ENCODE assay signal across 22 mouse cellular contexts in genomic region chrX:20573927-20574326, GRCm38 (mm10). TPM values are rescaled to one million over a fixed set of nuclear protein-coding genes. Genes with fewer than 3 reads are reported as not detected.
DNase-seq lines count a peak whose midpoint lies in the region; ATAC-seq and TF ChIP-seq lines count a peak whose summit lies in the region.
"Had no signal": no experiment of that assay in that cellular context is flagged by ENCODE, and none has a peak within 500 bp of the region (broad histone marks: within the 10 kb centered on the region; RNA-seq: fewer than 3 reads in every experiment).

No protein-coding gene starts in this region.

- H3K4me1 ChIP-seq in MEL (ENCODE audit: control insufficient read depth in 1 of 2, insufficient read depth in 2 of 2, low read length in 2 of 2), result peaks cover 0 to 21% of the 10 kb centered on the region in 2 experiments; a peak in 2 of 4 replicates
- H3K4me1 ChIP-seq in liver, embryonic 11.5 days (replicated peaks; ENCODE audit: control insufficient read depth, insufficient read depth, low read length), result peaks cover 7% of the 10 kb centered on the region
- H3K4me1 ChIP-seq: embryonic facial prominence, embryonic 10.5 days; embryonic facial prominence, embryonic 12.5 days; forebrain, embryonic 13.5 days; forebrain, embryonic 15.5 days had no signal

- no peaks in the 10 kb centered on the region for H3K79me2 ChIP-seq in MEL (ENCODE audit: control insufficient read depth, insufficient read depth, low read length, poor library complexity)

- no peak overlapping the region for H3K9ac ChIP-seq in MEL (ENCODE audit: control insufficient read depth, low read depth, low read length, poor library complexity, severe bottlenecking)
- no peak overlapping the region for H3K9ac ChIP-seq in liver, embryonic 11.5 days (ENCODE audit: low read depth, low read length)
- H3K9ac ChIP-seq: embryonic facial prominence, embryonic 12.5 days; forebrain, embryonic 13.5 days; forebrain, embryonic 15.5 days; forebrain, postnatal 0 days had no signal

- WGBS in liver, embryonic 11.5 days, result 64% methylated on average over 4 of the region's 4 CpGs

- peak; percentile 43; the same call in 1 of the 2 replicates for ATAC-seq in megakaryocyte, adult 5-6 weeks (ENCODE audit: poor library complexity, severe bottlenecking)
- no peak for ATAC-seq in liver, embryonic 11.5 days (replicated peaks; ENCODE audit: low FRiP score)
- ATAC-seq: CD4-positive, CD25-positive, alpha-beta regulatory T cell, adult 4 months; forebrain, embryonic 13.5 days; forebrain, embryonic 15.5 days; forebrain, postnatal 0 days had no signal

- TF ChIP-seq POLR2A in MEL (IDR thresholded peaks at IDR 0.05; ENCODE audit: control insufficient read depth in 1 of 2, insufficient read depth in 1 of 2, low read depth in 1 of 2, low read length in 2 of 2, poor library complexity in 1 of 2), result no peak

- no peaks in the 10 kb centered on the region for H3K27me3 ChIP-seq in MEL (ENCODE audit: control insufficient read depth in 1 of 2, insufficient read depth in 2 of 2, low read length in 2 of 2)
- H3K27me3 ChIP-seq in liver, embryonic 11.5 days (replicated peaks; ENCODE audit: control insufficient read depth, insufficient read depth, low read length), result no peaks in the 10 kb centered on the region
- H3K27me3 ChIP-seq: CH12.LX; embryonic facial prominence, embryonic 12.5 days; forebrain, embryonic 13.5 days; forebrain, embryonic 15.5 days had no signal

- no peak for TF ChIP-seq RAD21 in MEL (IDR thresholded peaks at IDR 0.05; ENCODE audit: low read depth, low read length)

- no peak for TF ChIP-seq CTCF in MEL (IDR thresholded peaks at IDR 0.05 in 2 of 3, conservative IDR thresholded peaks at IDR 0.05 in 1 of 3; ENCODE audit: control insufficient read depth in 1 of 3, insufficient read depth in 1 of 3, low read depth in 2 of 3, low read length in 3 of 3, poor library complexity in 1 of 3, severe bottlenecking in 1 of 3)

- DNase-seq in 416B (ENCODE audit: low read depth), result peak; percentile 56
- DNase-seq in MEL (ENCODE audit: low read depth, low spot score), result peak; percentile 21
- DNase-seq in spleen, adult 12 weeks (ENCODE audit: low spot score), result no peak
- no peak for DNase-seq in adrenal gland, postnatal 14 days
- no peak for DNase-seq in liver, embryonic 11.5 days (ENCODE audit: low spot score)
- DNase-seq: adrenal gland, adult 2 months; adrenal gland, postnatal 10 days; adrenal gland, postnatal 36 days; cerebellum, adult 11-12 months; cerebellum, adult 2 months; cerebellum, adult 9-10 months; cerebellum, postnatal 10 days; cerebellum, postnatal 25 days; forebrain, postnatal 0 days had no signal

- no peak overlapping the region for H3K27ac ChIP-seq in MEL (ENCODE audit: control insufficient read depth, low read depth, low read length)
- no peak overlapping the region for H3K27ac ChIP-seq in liver, embryonic 11.5 days (ENCODE audit: low read depth, low read length)
- H3K27ac ChIP-seq: embryonic facial prominence, embryonic 10.5 days; embryonic facial prominence, embryonic 12.5 days; forebrain, embryonic 13.5 days; forebrain, embryonic 15.5 days had no signal

- H3K9me3 ChIP-seq in MEL (replicated peaks; ENCODE audit: insufficient read depth, low read length), result no peaks in the 10 kb centered on the region
- no peaks in the 10 kb centered on the region for H3K9me3 ChIP-seq in liver, embryonic 11.5 days (ENCODE audit: control insufficient read depth, low read length)
- H3K9me3 ChIP-seq: embryonic facial prominence, embryonic 10.5 days; embryonic facial prominence, embryonic 12.5 days; forebrain, embryonic 13.5 days; forebrain, embryonic 15.5 days; G1E had no signal

- no peak overlapping the region for H3K4me2 ChIP-seq in liver, embryonic 11.5 days
- H3K4me2 ChIP-seq: embryonic facial prominence, embryonic 12.5 days; forebrain, embryonic 13.5 days; forebrain, embryonic 15.5 days had no signal

- no peak for TF ChIP-seq EP300 in MEL (IDR thresholded peaks at IDR 0.05; ENCODE audit: low read depth in 1 of 2, low read length in 2 of 2)

- no peak overlapping the region for H3K4me3 ChIP-seq in MEL (ENCODE audit: control insufficient read depth in 1 of 2, insufficient read depth in 1 of 2, low read depth in 2 of 2, low read length in 2 of 2)
- H3K4me3 ChIP-seq in liver, embryonic 11.5 days (ENCODE audit: low read depth, low read length), result no peak overlapping the region
- H3K4me3 ChIP-seq: embryonic facial prominence, embryonic 10.5 days; embryonic facial prominence, embryonic 12.5 days; forebrain, embryonic 13.5 days; forebrain, embryonic 15.5 days had no signal

- H3K36me3 ChIP-seq in MEL (ENCODE audit: control insufficient read depth in 1 of 2, insufficient read depth in 2 of 2, low read length in 2 of 2), result peaks cover 0 to 14% of the 10 kb centered on the region in 2 experiments; a peak in 2 of 4 replicates
- H3K36me3 ChIP-seq in liver, embryonic 11.5 days (ENCODE audit: control insufficient read depth, insufficient read depth, low read length), result no peaks in the 10 kb centered on the region
- H3K36me3 ChIP-seq: embryonic facial prominence, embryonic 10.5 days; embryonic facial prominence, embryonic 12.5 days; forebrain, embryonic 15.5 days; G1E had no signal

TF ChIP-seq in MEL, 35 proteins besides CTCF, POLR2A, EP300 and RAD21:
- TF ChIP-seq ZC3H11A (IDR thresholded peaks at IDR 0.05; ENCODE audit: low read depth, low read length), result no peak
- no peak for TF ChIP-seq HCFC1 (IDR thresholded peaks at IDR 0.05; ENCODE audit: low read depth, low read length)
- no peak for TF ChIP-seq GATA1 (IDR thresholded peaks at IDR 0.05; ENCODE audit: low read depth, low read length)
- TF ChIP-seq ELF1 (IDR thresholded peaks at IDR 0.05; ENCODE audit: low read depth, low read length), result no peak
- TF ChIP-seq POLR2AphosphoS2 (IDR thresholded peaks at IDR 0.05; ENCODE audit: low read length), result no peak
- no peak for TF ChIP-seq SMC3 (IDR thresholded peaks at IDR 0.05; ENCODE audit: low read depth, low read length)
- TF ChIP-seq ETS1 (IDR thresholded peaks at IDR 0.05; ENCODE audit: low read depth, low read length), result no peak
- no peak for TF ChIP-seq TCF12 (IDR thresholded peaks at IDR 0.05; ENCODE audit: low read depth, low read length)
- TF ChIP-seq TAL1 (IDR thresholded peaks at IDR 0.05; ENCODE audit: low read length), result no peak
- no peak for TF ChIP-seq ZMIZ1 (IDR thresholded peaks at IDR 0.05; ENCODE audit: low read depth, low read length)
- TF ChIP-seq ZKSCAN1 (IDR thresholded peaks at IDR 0.05; ENCODE audit: low read depth, low read length), result no peak
- no peak for TF ChIP-seq USF2 (IDR thresholded peaks at IDR 0.05; ENCODE audit: borderline replicate concordance in 1 of 2, insufficient read depth in 1 of 2, low read depth in 1 of 2, low read length in 2 of 2)
TF ChIP-seq in MEL: peak in this region for 0.

RNA-seq across cellular contexts. Expression of gene Rgn, which starts 24.3 kb away (rescaled TPM):
- total RNA-seq in MEL (2012; rRNA removed), result not detected in 2 replicates
- not detected for polyA plus RNA-seq in MEL (2012; ENCODE audit: insufficient read depth in 1 of 2, insufficient read length in 2 of 2, low read depth in 1 of 2, low replicate concordance in 2 of 2, missing spikeins in 1 of 2)
- not detected in 2 replicates for total RNA-seq in megakaryocyte, adult 5-6 weeks (2015)
- total RNA-seq in megakaryocyte, adult 5-6 weeks (2017), result not detected in 2 replicates
- 3.6 and 82.0 TPM in 2 replicates for total RNA-seq in adrenal gland, postnatal 14 days (2021)
- 25.9 and 32.5 TPM in 2 replicates for polyA plus RNA-seq in liver, embryonic 11.5 days (2014; fragmentation: Nextera tagmentation; extraction: Ambion mirVana)
- total RNA-seq: CH12.LX, G1E had no signal
- polyA plus RNA-seq: CD4-positive, CD25-positive, alpha-beta regulatory T cell, adult 4 months; G1E had no signal

RNA-seq across cellular contexts. Expression of gene Rbm10, which starts 43.4 kb away (rescaled TPM):
- total RNA-seq in MEL (2012; rRNA removed), result 154 and 158 TPM in 2 replicates
- polyA plus RNA-seq in MEL (2012; ENCODE audit: insufficient read depth in 1 of 2, insufficient read length in 2 of 2, low read depth in 1 of 2, low replicate concordance in 2 of 2, missing spikeins in 1 of 2), result 100 to 1,000 TPM in 1 of 2 experiments, not detected in 1; 183 TPM
- 17.3 and 19.2 TPM in 2 replicates for total RNA-seq in megakaryocyte, adult 5-6 weeks (2015)
- 44.0 and 47.9 TPM in 2 replicates for total RNA-seq in megakaryocyte, adult 5-6 weeks (2017)
- 36.8 and 37.9 TPM in 2 replicates for total RNA-seq in adrenal gland, postnatal 14 days (2021)
- polyA plus RNA-seq in liver, embryonic 11.5 days (2014; fragmentation: Nextera tagmentation; extraction: Ambion mirVana), result 65.5 and 67.3 TPM in 2 replicates

RNA-seq across cellular contexts. Expression of gene Ndufb11, which starts 43.5 kb away (rescaled TPM):
- total RNA-seq in MEL (2012; rRNA removed), result 252 and 262 TPM in 2 replicates
- polyA plus RNA-seq in MEL (2012; ENCODE audit: insufficient read depth in 1 of 2, insufficient read length in 2 of 2, low read depth in 1 of 2, low replicate concordance in 2 of 2, missing spikeins in 1 of 2), result 100 to 1,000 TPM in 1 of 2 experiments, not detected in 1; 357 TPM
- 169 and 180 TPM in 2 replicates for total RNA-seq in megakaryocyte, adult 5-6 weeks (2015)
- total RNA-seq in megakaryocyte, adult 5-6 weeks (2017), result 84.7 and 91.6 TPM in 2 replicates
- 465 and 484 TPM in 2 replicates for total RNA-seq in adrenal gland, postnatal 14 days (2021)
- polyA plus RNA-seq in liver, embryonic 11.5 days (2014; fragmentation: Nextera tagmentation; extraction: Ambion mirVana), result 188 and 209 TPM in 2 replicates

Comparison
In these comparisons a context has a peak if more than half of its experiments do, and no peak if none do; other contexts are left out.
1. DNase-seq: peak in 416B (single experiment) and MEL (single experiment); none in spleen, adult 12 weeks (single experiment), adrenal gland, postnatal 14 days (single experiment) and liver, embryonic 11.5 days (single experiment).